Mouse (Mus musculus): Measurements from ENCODE around the gene Wdr25.

Wdr25 gene

GRCm38 (mm10) chr12:108939317-108939716, 45.9 kb downstream of the Wdr25 start:
- no peak for DNase-seq

DNA sequence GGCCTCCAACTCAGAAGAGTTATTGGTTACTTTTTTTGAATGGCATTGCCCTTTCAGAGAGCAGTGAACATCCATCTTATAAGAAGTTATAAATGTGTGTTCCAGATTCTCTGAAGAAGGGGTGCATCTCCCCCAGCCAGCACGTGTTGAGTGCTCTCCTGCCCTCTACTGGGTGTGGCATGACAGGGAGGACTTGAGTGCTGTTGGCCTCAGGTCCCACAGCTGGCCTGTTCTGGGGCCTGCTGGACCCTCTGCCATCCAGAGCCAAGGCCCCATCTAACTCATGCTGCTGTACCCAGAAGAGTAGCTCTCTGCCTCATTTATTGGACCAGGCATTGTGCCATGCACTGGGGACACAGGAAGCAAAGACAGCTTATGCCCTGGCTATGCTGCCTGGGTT, 46.8 kb downstream of the Wdr25 start:
- no peak for DNase-seq

DNA sequence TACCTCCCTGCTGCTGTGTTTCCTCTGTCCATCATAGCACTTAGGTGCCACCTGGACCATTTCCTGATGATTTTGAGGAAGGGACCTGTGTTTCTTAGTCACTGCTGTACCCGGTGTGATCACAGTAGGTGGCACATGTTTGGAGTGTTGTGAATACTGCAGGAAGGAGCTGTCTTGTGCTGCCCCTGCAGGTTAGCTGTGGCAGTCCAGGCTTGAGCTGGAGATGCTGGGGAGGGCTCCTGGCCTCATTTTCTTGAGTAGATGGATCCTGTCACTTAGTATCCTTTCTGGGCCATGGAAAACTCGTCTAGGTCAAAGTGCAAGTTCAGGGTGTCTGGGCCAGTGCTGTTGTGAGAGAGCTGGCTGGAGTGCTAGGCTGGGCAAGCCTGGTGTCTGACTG, 47.9 kb downstream of the Wdr25 start:
- DNase-seq: no peak

- no peak for DNase-seq
These were observed 48.9 kb downstream of the Wdr25 start for GRCm38 (mm10) chr12:108942203-108942923.

- no peak for DNase-seq
These were observed 59.6 kb downstream of the Wdr25 start for GRCm38 (mm10) chr12:108953011-108953550.

DNA sequence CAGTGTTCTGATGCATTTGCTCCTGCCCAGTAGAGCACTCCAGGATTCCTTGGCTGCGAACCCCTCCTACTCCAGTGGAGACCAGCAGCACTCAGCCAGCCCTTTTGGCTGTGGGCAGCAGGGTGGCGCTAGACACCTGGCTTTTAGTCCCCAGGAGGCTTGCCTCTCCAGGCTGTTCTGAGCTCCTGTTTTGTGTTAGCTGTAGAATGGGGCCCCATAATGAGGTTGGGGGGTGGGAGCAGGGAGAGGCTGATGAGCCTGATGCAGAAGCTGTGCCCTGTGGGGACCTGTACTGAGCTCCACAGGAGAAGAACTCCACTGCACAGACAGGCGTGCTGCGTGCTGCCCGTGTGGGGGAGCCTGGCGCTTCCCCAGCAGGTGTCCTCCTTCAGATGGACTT, 60.4 kb downstream of the Wdr25 start:
- peak; percentile 72 for DNase-seq

GRCm38 (mm10) chr12:108954456-108954855, 61.0 kb downstream of the Wdr25 start:
- DNase-seq: no peak

GRCm38 (mm10) chr12:108958483-108958882, 65.1 kb downstream of the Wdr25 start:
- DNase-seq: no peak

DNA sequence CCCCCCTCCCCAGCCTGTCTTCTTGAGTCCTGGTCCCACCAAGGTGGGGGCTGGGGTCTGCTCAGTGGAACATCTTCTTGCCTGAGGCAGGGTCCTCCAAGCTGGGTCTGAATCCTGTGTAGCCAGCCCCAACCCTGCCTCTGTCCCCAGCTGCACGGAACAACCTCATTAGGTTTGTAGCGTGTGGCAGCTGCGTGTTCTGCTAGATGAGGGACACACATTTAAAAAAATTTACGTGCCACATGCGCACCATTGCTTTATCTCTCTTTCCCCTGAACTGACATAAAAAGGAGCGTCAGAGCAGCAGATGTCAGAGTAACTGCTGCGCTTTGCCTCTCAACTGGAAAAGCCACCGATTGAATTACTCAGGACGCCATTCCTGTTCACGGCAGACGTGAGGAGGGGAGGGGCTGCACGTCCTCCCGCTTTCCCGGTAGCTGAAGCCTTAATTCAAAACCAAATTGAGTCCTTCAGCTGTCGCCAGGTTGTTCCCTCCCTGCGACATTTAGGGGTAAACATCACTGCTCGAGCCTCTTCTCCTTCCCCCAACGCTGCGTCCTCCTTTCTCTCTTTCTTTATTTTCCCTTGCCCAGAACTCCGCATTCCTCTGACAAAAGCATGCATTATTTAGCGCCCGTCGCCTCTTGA, 65.7 kb downstream of the Wdr25 start:
- DNase-seq: peak; percentile 70

- DNase-seq: peak; percentile 36
These were observed 66.3 kb downstream of the Wdr25 start for GRCm38 (mm10) chr12:108959639-108960219.

DNA sequence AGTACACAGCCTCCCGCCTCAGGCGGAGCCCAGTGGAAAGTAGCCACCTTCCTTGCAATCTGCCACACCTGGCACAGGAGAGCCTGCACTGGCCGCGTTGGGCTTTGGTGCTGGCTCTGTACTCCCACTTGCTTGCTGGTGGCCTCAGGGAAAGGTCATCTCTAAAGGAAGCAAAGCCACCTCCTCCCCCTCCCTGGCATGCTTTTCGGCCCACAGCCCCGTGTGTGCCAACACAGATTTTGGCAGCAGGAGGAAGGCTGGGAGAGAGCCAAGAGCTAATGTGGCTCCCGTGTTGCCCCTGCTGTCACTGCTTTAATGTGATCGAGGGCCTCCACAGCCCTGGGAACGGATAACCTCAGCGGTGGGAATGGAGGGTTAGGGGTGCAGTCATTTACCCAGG, 66.8 kb downstream of the Wdr25 start:
- DNase-seq: no peak

- no peak for DNase-seq
These were observed 74.2 kb downstream of the Wdr25 start for GRCm38 (mm10) chr12:108967631-108968030.

- DNase-seq: no peak
These were observed 74.6 kb downstream of the Wdr25 start for GRCm38 (mm10) chr12:108968031-108968430.

GRCm38 (mm10) chr12:108971446-108971845, 78.0 kb downstream of the Wdr25 start:
- no peak for DNase-seq

DNA sequence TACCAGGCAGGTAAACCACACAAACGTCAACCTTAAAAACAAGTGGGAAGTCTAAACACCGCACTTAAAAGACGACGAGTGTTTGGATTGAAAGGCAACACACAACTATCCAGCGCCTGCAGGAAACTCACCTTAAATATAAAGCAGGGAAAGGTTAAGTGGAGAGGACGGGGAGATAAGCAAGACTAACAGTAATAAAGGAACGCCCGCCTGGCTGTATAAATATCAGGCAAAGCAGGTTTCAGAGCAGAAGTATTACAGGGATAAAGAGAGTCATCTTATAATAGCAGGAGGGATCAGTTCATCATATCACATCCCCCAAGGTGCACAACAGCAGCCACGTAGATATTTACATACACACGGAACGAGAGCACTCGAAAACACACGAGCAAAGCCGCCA, 78.8 kb downstream of the Wdr25 start:
- no peak for DNase-seq

- DNase-seq: peak; percentile 48
These were observed 86.5 kb downstream of the Wdr25 start for GRCm38 (mm10) chr12:108979977-108980376.

DNA sequence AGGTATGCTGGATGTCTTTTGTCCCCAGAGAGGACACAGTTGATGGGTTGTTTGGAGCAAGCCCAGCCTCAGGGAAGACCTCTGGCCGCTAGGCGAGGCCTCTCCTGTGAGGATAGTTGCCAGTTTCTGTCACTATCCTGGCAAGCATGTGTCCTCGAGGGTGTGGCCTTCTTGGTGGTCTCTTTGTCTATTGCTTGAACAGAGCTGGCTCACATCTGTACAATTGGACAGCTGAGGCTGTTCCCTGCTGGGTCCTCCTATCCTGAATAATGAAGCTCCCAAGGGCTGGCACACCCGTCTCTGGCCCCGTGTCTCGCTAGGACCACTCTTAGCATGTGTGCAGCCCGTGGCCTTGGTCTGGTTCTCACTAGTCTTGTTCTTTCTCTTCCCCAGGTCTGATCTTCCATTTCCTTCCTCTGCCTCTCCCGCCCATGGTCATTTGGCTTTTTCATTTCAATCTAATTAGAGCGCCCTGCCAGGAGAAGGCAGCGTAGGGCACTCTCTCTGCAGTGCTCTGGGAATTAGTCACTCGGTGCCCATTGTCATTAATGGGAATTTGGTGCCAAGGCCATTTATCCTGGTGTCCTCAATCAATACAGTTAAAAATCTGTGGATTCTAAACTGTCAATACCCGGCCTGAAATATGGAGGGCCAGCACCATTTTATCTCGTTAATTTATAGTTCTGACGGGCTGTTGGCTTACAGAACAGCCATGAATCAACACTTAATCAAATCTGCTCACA, 88.7 kb downstream of the Wdr25 start:
- DNase-seq: no peak

GRCm38 (mm10) chr12:108982684-108982960, 89.2 kb downstream of the Wdr25 start:
- no peak for DNase-seq

GRCm38 (mm10) chr12:108983496-108983895, 90.1 kb downstream of the Wdr25 start:
- DNase-seq: no peak

DNA sequence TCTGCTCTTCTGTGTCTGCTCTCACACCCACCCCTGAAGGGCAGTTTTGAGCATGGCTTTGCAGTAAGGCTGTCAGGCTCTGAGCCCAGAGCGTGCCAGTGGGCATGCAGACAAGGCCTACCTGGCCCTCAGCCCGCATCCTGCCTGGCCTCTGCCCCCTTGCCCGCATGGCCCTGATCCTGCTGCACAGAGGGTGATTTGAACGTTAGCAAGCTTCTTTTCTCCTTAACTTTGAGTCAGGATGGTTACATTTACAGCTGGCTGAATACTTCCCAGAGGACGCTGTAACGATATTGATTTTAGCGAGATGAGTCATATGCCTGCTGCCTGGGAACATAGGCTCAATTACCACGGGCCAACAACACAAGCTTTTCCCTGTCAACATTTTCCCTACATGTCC, 91.0 kb downstream of the Wdr25 start:
- no peak for DNase-seq

DNA sequence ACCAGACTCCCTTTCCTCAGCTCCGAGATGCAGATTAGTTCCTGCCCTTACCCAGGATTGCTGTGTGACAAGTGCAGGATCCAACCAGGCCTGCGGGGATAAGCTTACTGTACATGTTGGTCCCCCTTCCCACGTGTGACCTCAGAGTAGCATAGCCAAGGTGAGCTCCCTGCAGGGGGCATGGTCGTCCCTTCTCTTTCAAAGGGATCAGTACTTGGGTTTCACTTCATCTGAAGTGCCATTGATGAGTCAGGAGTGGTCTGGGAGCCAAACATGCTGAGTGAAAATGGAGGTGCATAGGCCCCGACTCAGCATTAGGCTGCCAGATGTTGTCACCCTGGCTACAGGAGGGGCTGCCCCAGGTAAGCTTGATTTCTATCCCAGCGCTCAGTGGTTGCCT, 91.6 kb downstream of the Wdr25 start:
- DNase-seq: no peak

- DNase-seq: no peak
These were observed 94.0 kb downstream of the Wdr25 start for GRCm38 (mm10) chr12:108987448-108987847.

GRCm38 (mm10) chr12:108990425-108990824, 97.0 kb downstream of the Wdr25 start:
- peak; percentile 31 for DNase-seq

DNA sequence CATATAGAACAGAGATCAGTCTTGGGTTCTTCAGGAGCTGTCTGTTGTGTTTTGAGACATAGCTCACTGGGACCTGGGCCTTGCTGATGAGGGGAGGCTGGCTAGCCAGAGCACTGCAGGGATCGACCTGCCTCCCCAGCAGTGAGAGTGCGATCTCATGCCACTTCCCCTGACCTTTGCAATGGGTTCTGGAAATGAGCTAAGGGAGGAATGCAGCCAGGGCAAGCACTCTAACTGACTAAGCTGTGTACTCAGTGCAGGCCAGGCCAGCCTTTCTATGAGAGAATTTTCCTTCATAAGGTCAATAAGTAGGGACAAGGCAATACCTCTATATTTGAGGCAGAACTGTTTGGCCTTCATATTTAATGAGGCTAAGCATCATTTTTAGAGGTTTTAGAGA, 99.6 kb downstream of the Wdr25 start:
- DNase-seq: no peak
